Mouse (Mus musculus) gastrocnemius, postnatal 25 days (tissue): ENCODE measurements around the gene Srrm4. TPM values are rescaled to one million over a fixed set of nuclear protein-coding genes. Genes with fewer than 3 reads are reported as not detected.

Experiments used
- DNase-seq: peaks from one replicate; pipeline ENCODE4 v3.0.0; 2022
- total RNA-seq, 2 experiments: library from RNA; stranded (reverse); gene quantifications; 1 replicate in 1 of 2; 2 replicates in 1 of 2; pipeline ENCODE4 v1.2.3; 2021

Srrm4 gene
- total RNA-seq, 2 experiments from 2014 or later, result 0.20 to 0.24 TPM

- no peak for DNase-seq
Measured at GRCm38 (mm10) chr5:116489621-116490020, 102.0 kb downstream of the Srrm4 start.

GRCm38 (mm10) chr5:116486135-116486534 is 105.5 kb downstream of the Srrm4 start:
- DNase-seq, result no peak

- no peak for DNase-seq
Measured at GRCm38 (mm10) chr5:116485069-116485468, 106.5 kb downstream of the Srrm4 start.

GRCm38 (mm10) chr5:116484236-116484635 is 107.4 kb downstream of the Srrm4 start:
- no peak for DNase-seq

GRCm38 (mm10) chr5:116478607-116479371 is 112.8 kb downstream of the Srrm4 start:
- no peak for DNase-seq

GRCm38 (mm10) chr5:116476006-116476405 is 115.6 kb downstream of the Srrm4 start:
- no peak for DNase-seq

- no peak for DNase-seq
Measured at GRCm38 (mm10) chr5:116461354-116462042, 130.1 kb downstream of the Srrm4 start.

GRCm38 (mm10) chr5:116459970-116460369 is 131.6 kb downstream of the Srrm4 start:
- no peak for DNase-seq

GRCm38 (mm10) chr5:116457791-116458190 is 133.8 kb downstream of the Srrm4 start:
- no peak for DNase-seq

GRCm38 (mm10) chr5:116456796-116457515 is 134.7 kb downstream of the Srrm4 start:
- no peak for DNase-seq

GRCm38 (mm10) chr5:116453401-116453851 is 138.2 kb downstream of the Srrm4 start:
- DNase-seq, result peak; percentile 36

GRCm38 (mm10) chr5:116450901-116451300 is 140.7 kb downstream of the Srrm4 start:
- DNase-seq, result no peak

GRCm38 (mm10) chr5:116449522-116450225 is 141.9 kb downstream of the Srrm4 start:
- no peak for DNase-seq

GRCm38 (mm10) chr5:116448409-116449191 is 143.0 kb downstream of the Srrm4 start:
- DNase-seq, result no peak

- no peak for DNase-seq
Measured at GRCm38 (mm10) chr5:116447821-116448350, 143.7 kb downstream of the Srrm4 start.

- no peak for DNase-seq
Measured at GRCm38 (mm10) chr5:116446552-116446951, 145.1 kb downstream of the Srrm4 start.

GRCm38 (mm10) chr5:116445634-116446367 is 145.8 kb downstream of the Srrm4 start:
- no peak for DNase-seq

GRCm38 (mm10) chr5:116444517-116444916 is 147.1 kb downstream of the Srrm4 start:
- peak; percentile 22 for DNase-seq

- peak; percentile 51 for DNase-seq
Measured at GRCm38 (mm10) chr5:116443459-116443940, 148.1 kb downstream of the Srrm4 start.
